Mouse (Mus musculus): ENCODE results near the gene Fmnl3.

DNA sequence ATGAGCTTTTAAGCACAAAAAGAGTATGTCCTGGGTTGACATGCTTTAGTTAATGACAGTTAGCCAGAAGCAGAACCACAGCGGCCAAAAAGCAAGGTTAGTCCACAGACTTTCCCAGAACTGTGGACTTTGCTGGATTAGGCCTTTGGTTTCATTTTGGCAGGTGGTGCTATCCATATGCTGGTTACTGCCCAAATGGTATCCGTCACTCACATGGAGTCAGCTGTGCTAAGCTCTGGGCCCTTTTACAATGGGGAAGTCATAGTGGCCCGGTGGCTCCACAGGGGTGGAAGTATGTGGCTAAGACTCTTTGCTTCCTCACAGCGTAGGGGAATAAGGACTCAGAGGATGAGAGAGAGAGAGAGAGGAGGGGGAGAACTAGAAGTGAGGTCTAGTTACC lies 17.7 kb upstream of the Fmnl3 start:
- TF ChIP-seq CTCF (IDR thresholded peaks at IDR 0.05) = no peak
- no peak for TF ChIP-seq POLR2A (IDR thresholded peaks at IDR 0.05; ENCODE audit: insufficient read depth, low read depth, low read length)
- TF ChIP-seq EP300 (IDR thresholded peaks at IDR 0.05; ENCODE audit: insufficient read depth, low read depth, low read length) = no peak

All from heart, adult 2 months (tissue).